Mouse (Mus musculus): ENCODE data around the gene Plet1.

Plet1 gene

GRCm38 (mm10) chr9:50533791-50534190 lies 39.5 kb downstream of the Plet1 start:
- DNase-seq (ENCODE audit: low read depth, low spot score) = peak; percentile 17

GRCm38 (mm10) chr9:50535930-50536329 lies 41.6 kb downstream of the Plet1 start:
- DNase-seq (ENCODE audit: low read depth, low spot score) = no peak

- no peak for DNase-seq (ENCODE audit: low read depth, low spot score)
Measured at GRCm38 (mm10) chr9:50536603-50537135, 42.3 kb downstream of the Plet1 start.

GRCm38 (mm10) chr9:50537295-50537694 lies 43.0 kb downstream of the Plet1 start:
- no peak for DNase-seq (ENCODE audit: low read depth, low spot score)

GRCm38 (mm10) chr9:50540170-50540569 lies 45.8 kb downstream of the Plet1 start:
- no peak for DNase-seq (ENCODE audit: low read depth, low spot score)

- no peak for DNase-seq (ENCODE audit: low read depth, low spot score)
Measured at GRCm38 (mm10) chr9:50542401-50542800, 48.1 kb downstream of the Plet1 start.

- DNase-seq (ENCODE audit: low read depth, low spot score) = no peak
Measured at GRCm38 (mm10) chr9:50547859-50548478, 53.6 kb downstream of the Plet1 start.

GRCm38 (mm10) chr9:50548936-50549335 lies 54.6 kb downstream of the Plet1 start:
- DNase-seq (ENCODE audit: low read depth, low spot score) = no peak

GRCm38 (mm10) chr9:50552206-50552605 lies 57.9 kb downstream of the Plet1 start:
- DNase-seq (ENCODE audit: low read depth, low spot score) = no peak

GRCm38 (mm10) chr9:50553547-50553946 lies 59.2 kb downstream of the Plet1 start:
- DNase-seq (ENCODE audit: low read depth, low spot score) = no peak

GRCm38 (mm10) chr9:50554241-50555093 lies 60.1 kb downstream of the Plet1 start, which contains the start of gene Il18:
Il18 (plus strand) TSS chr9:50554827.
- peak; percentile 61 for DNase-seq (ENCODE audit: low read depth, low spot score)

- DNase-seq (ENCODE audit: low read depth, low spot score) = peak; percentile 24
Measured at GRCm38 (mm10) chr9:50555094-50555446, 60.7 kb downstream of the Plet1 start, which contains the start of gene Bco2. Bco2 (minus strand) TSS chr9:50555181.

Data from ES-CJ7 (cell line).